Mouse (Mus musculus) midbrain, embryonic 11.5 days (tissue): Measurements from ENCODE around the gene Gfm2. TPM values are rescaled to one million over a fixed set of nuclear protein-coding genes. Genes with fewer than 3 reads are reported as not detected.

ENCODE experiments used
- polyA plus RNA-seq: library from polyadenylated mRNA; unstranded; fragments of >200 nt; fragmentation: Nextera tagmentation; extraction: Ambion mirVana; gene quantifications from 2 replicates; pipeline ENCODE4 v1.2.1, GENCODE M21; 2014

Gfm2 gene
- polyA plus RNA-seq, 1 experiment from 2014 or later: 36.6 TPM

Other genes with a start within 250 kb of the Gfm2 start
- 0.25 and 0.29 TPM in 2 replicates for gene Gcnt4, start 213.2 kb upstream of the Gfm2 start, polyA plus RNA-seq
- gene 1700029F12Rik, start 103.6 kb upstream of the Gfm2 start, polyA plus RNA-seq: not detected in 2 replicates
- 13.9 and 14.0 TPM in 2 replicates for gene Fam169a, start 70.7 kb upstream of the Gfm2 start, polyA plus RNA-seq
- gene Gm6169, start 38.7 kb upstream of the Gfm2 start, polyA plus RNA-seq: 0.48 and 0.53 TPM in 2 replicates
- gene Nsa2, start within 50 bp of the Gfm2 start, polyA plus RNA-seq: 64.7 and 69.8 TPM in 2 replicates
- gene Hexb, start 60.4 kb downstream of the Gfm2 start, polyA plus RNA-seq: 25.8 and 26.1 TPM in 2 replicates
- gene Enc1, start 103.2 kb downstream of the Gfm2 start, polyA plus RNA-seq: 18.4 and 19.8 TPM in 2 replicates